Mouse (Mus musculus) olfactory bulb, adult 2 months (tissue): ENCODE measurements around the gene Olfr643.

Experiments
- CTCF ChIP-seq: fragments of 200-500 bp; IDR thresholded peaks from 2 replicates; pipeline ENCODE4 v1.5.1; 2012; ENCODE audit warnings: low read depth, mild to moderate bottlenecking, low read length, moderate library complexity; ENCODE audit not compliant: insufficient read depth
- POLR2A ChIP-seq: fragments of 200-500 bp; IDR thresholded peaks from 2 replicates; pipeline ENCODE4 v1.6.1; 2012; ENCODE audit warnings: mild to moderate bottlenecking, low read depth, low read length, moderate library complexity; ENCODE audit not compliant: insufficient read depth

DNA sequence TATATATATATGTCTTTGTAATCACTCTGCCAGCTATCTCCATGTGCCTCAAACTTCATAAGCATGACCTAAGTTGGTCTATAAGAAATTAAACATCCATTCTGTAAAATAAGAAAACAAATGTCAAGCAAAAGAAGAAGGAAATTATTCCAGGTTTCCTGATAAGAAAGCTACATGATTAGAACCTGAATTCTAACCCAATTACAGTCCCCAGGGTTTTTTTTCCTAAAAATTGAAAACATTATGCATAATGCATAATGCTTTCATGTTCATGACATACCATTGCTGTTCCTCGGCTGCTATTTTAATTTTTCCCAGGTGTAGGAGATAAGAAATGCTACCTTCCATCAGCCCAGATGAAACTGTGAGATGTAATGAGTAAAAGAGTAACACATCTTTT lies 51.8 kb downstream of the Olfr643 start, which contains the start of gene Olfr645:
- TF ChIP-seq CTCF (no peak), POLR2A (no peak)
